Mouse (Mus musculus): ENCODE results near the gene Tnfaip8l3.
"Not testable (repeated sequence)": the region's sequence is repeated elsewhere in the genome, so short reads cannot be mapped to it uniquely, and the experiment has no call there.

- not testable (repeated sequence) for TF ChIP-seq CTCF (IDR thresholded peaks at IDR 0.05; ENCODE audit: borderline replicate concordance, control insufficient read depth, extremely low read depth, insufficient read depth, low read length, poor library complexity); POLR2A (IDR thresholded peaks at IDR 0.05; ENCODE audit: control insufficient read depth, extremely low read depth, insufficient read depth, low read length, poor library complexity)
Observed at GRCm38 (mm10) chr9:53992567-53992966, 75.6 kb downstream of the Tnfaip8l3 start.

All from thymus, adult 2 months (tissue).